Comparison of ENCODE assay signal across 9 mouse cellular contexts in the genomic region with DNA sequence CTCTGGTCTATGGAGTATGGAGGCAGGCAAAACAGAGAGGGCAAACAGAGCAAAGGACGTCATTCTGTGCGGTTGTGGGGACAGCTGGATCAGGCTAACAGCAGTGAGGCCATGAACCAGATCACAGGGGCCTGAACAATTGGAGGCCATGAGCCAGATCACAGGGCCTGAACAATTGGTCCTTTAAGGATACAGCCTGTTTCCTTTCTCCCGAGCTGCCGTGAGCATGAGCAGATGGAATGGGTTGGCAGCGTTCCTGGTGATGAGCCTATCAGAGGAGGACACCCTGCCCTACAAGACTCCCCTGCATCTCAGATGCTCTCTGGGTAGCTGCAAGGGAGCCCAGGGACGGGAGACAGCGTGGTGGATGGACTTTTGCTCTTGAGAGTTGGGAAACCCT. TPM values are rescaled to one million over a fixed set of nuclear protein-coding genes. Genes with fewer than 3 reads are reported as not detected.
DNase-seq lines count a peak whose midpoint lies in the region; ATAC-seq and TF ChIP-seq lines count a peak whose summit lies in the region.
"Had no signal": no experiment of that assay in that cellular context is flagged by ENCODE, and none has a peak within 500 bp of the region (broad histone marks: within the 10 kb centered on the region; RNA-seq: fewer than 3 reads in every experiment).

No protein-coding gene starts in this region.

- TF ChIP-seq CTCF in E14TG2a.4 (conservative IDR thresholded peaks at IDR 0.05; ENCODE audit: low read length) = no peak
- TF ChIP-seq CTCF in bone marrow, adult 2 months (IDR thresholded peaks at IDR 0.05; ENCODE audit: control insufficient read depth, insufficient read depth, low read length) = no peak

- WGBS in bone marrow, adult 2 months = 50% methylated on average over 7 of the region's 7 CpGs
- 68% methylated on average over 7 of the region's 7 CpGs for WGBS in liver, embryonic 13.5 days (ENCODE audit: insufficient replicate concordance)
- 71% methylated on average over 7 of the region's 7 CpGs for WGBS in forebrain, embryonic 14.5 days

- H3K27ac ChIP-seq in bone marrow, adult 2 months (ENCODE audit: control insufficient read depth, insufficient read depth, low read depth, low read length, poor library complexity) = no peak overlapping the region
- no peak overlapping the region for H3K27ac ChIP-seq in liver, embryonic 13.5 days
- H3K27ac ChIP-seq in forebrain, embryonic 14.5 days (ENCODE audit: low read depth, low read length) = no peak overlapping the region
- H3K27ac ChIP-seq: limb, embryonic 15.5 days had no signal

- DNase-seq in gastrocnemius, postnatal 10 days = peak; percentile 61
- DNase-seq in kidney, adult 9 months = peak; percentile 48
- DNase-seq in liver, embryonic 13.5 days = no peak
- peak; percentile 38 for DNase-seq in right cerebral cortex, postnatal 25 days
- no peak for DNase-seq in embryo, embryonic 11 days
- DNase-seq in forebrain, embryonic 14.5 days (ENCODE audit: low spot score) = no peak

- TF ChIP-seq POLR2A in bone marrow, adult 2 months (IDR thresholded peaks at IDR 0.05; ENCODE audit: borderline replicate concordance, control insufficient read depth, low read depth, low read length) = no peak

- H3K4me2 ChIP-seq in liver, embryonic 13.5 days = peak overlapping the region; percentile 46
- H3K4me2 ChIP-seq in forebrain, embryonic 14.5 days (ENCODE audit: low read length) = no peak overlapping the region

- H3K36me3 ChIP-seq in E14TG2a.4 (ENCODE audit: insufficient read depth, low read length) = peaks cover 17% of the 10 kb centered on the region
- no peaks in the 10 kb centered on the region for H3K36me3 ChIP-seq in liver, embryonic 13.5 days
- no peaks in the 10 kb centered on the region for H3K36me3 ChIP-seq in forebrain, embryonic 14.5 days (ENCODE audit: control insufficient read depth, insufficient read depth, low read length)
- H3K36me3 ChIP-seq: limb, embryonic 15.5 days had no signal

- no peak overlapping the region for H3K9ac ChIP-seq in liver, embryonic 13.5 days
- no peak overlapping the region for H3K9ac ChIP-seq in forebrain, embryonic 14.5 days (ENCODE audit: low read length)
- H3K9ac ChIP-seq: limb, embryonic 15.5 days had no signal

- peaks cover 6% of the 10 kb centered on the region; the same call in 1 of the 2 replicates for H3K9me3 ChIP-seq in E14TG2a.4 (ENCODE audit: low read length)
- H3K9me3 ChIP-seq in liver, embryonic 13.5 days (replicated peaks) = no peaks in the 10 kb centered on the region
- H3K9me3 ChIP-seq in forebrain, embryonic 14.5 days (replicated peaks; ENCODE audit: control insufficient read depth, low read length) = no peaks in the 10 kb centered on the region
- H3K9me3 ChIP-seq: limb, embryonic 15.5 days had no signal

- H3K27me3 ChIP-seq in E14TG2a.4 (ENCODE audit: insufficient read depth, low read length) = no peaks in the 10 kb centered on the region
- H3K27me3 ChIP-seq in liver, embryonic 13.5 days = no peaks in the 10 kb centered on the region
- H3K27me3 ChIP-seq in forebrain, embryonic 14.5 days (replicated peaks; ENCODE audit: control insufficient read depth, insufficient read depth, low read length) = no peaks in the 10 kb centered on the region
- H3K27me3 ChIP-seq: limb, embryonic 15.5 days had no signal

- peak overlapping the region; percentile 48 for H3K4me3 ChIP-seq in E14TG2a.4 (replicated peaks; ENCODE audit: low read length)
- peak overlapping the region; percentile 79 for H3K4me3 ChIP-seq in bone marrow, adult 2 months (replicated peaks; ENCODE audit: control insufficient read depth, low read depth, low read length)
- H3K4me3 ChIP-seq in liver, embryonic 13.5 days (replicated peaks) = peak overlapping the region; percentile 32; the same call in 1 of the 2 replicates
- no peak overlapping the region for H3K4me3 ChIP-seq in forebrain, embryonic 14.5 days (ENCODE audit: low read depth, low read length)

- peaks cover 37% of the 10 kb centered on the region for H3K4me1 ChIP-seq in E14TG2a.4 (replicated peaks; ENCODE audit: low read depth, low read length)
- no peaks in the 10 kb centered on the region; the same call in 1 of the 2 replicates for H3K4me1 ChIP-seq in bone marrow, adult 2 months (ENCODE audit: control insufficient read depth, insufficient read depth, low read length)
- H3K4me1 ChIP-seq in liver, embryonic 13.5 days (replicated peaks) = no peaks in the 10 kb centered on the region; the same call in 1 of the 2 replicates
- H3K4me1 ChIP-seq in forebrain, embryonic 14.5 days (ENCODE audit: control insufficient read depth, insufficient read depth, low read length) = no peaks in the 10 kb centered on the region

- ATAC-seq in liver, embryonic 13.5 days (ENCODE audit: low read depth) = no peak
- ATAC-seq in forebrain, embryonic 14.5 days = no peak

RNA-seq across cellular contexts. Expression of a gene that starts 0.8 kb away (rescaled TPM):
- polyA plus RNA-seq in bone marrow, adult 2 months (2011; ENCODE audit: insufficient read depth, insufficient read length, low replicate concordance, missing spikeins) = 22.2 and 35.2 TPM in 2 replicates
- 1 to 10 TPM; 9.3 to 9.8 TPM for total RNA-seq in gastrocnemius, postnatal 10 days (2021)
- 2.7 and 4.0 TPM in 2 replicates for polyA plus RNA-seq in liver, embryonic 13.5 days (2015; fragmentation: Nextera tagmentation; extraction: Ambion mirVana)
- polyA plus RNA-seq in forebrain, embryonic 14.5 days (2014; fragmentation: Nextera tagmentation; extraction: Ambion mirVana) = 1.1 TPM in 2 replicates

RNA-seq across cellular contexts. Expression of a gene that starts 12.0 kb away (rescaled TPM):
- not detected in 2 replicates for polyA plus RNA-seq in bone marrow, adult 2 months (2011; ENCODE audit: insufficient read depth, insufficient read length, low replicate concordance, missing spikeins)
- not detected for total RNA-seq in gastrocnemius, postnatal 10 days (2021)
- polyA plus RNA-seq in liver, embryonic 13.5 days (2015; fragmentation: Nextera tagmentation; extraction: Ambion mirVana) = not detected in 2 replicates
- polyA plus RNA-seq in forebrain, embryonic 14.5 days (2014; fragmentation: Nextera tagmentation; extraction: Ambion mirVana) = not detected in 2 replicates
- polyA plus RNA-seq: limb, embryonic 15.5 days had no signal

RNA-seq across cellular contexts. Expression of a gene that starts 35.2 kb away (rescaled TPM):
- polyA plus RNA-seq in bone marrow, adult 2 months (2011; ENCODE audit: insufficient read depth, insufficient read length, low replicate concordance, missing spikeins) = 1.2 TPM in 1 of 2 replicates, not detected in the other
- total RNA-seq in gastrocnemius, postnatal 10 days (2021) = 10 to 100 TPM in 1 of 2 experiments, under 1 TPM in 1; 0.33 to 10.5 TPM
- not detected in 2 replicates for polyA plus RNA-seq in liver, embryonic 13.5 days (2015; fragmentation: Nextera tagmentation; extraction: Ambion mirVana)
- polyA plus RNA-seq in forebrain, embryonic 14.5 days (2014; fragmentation: Nextera tagmentation; extraction: Ambion mirVana) = 0.24 and 0.51 TPM in 2 replicates

Comparison
In these comparisons a context has a peak if more than half of its experiments do, and no peak if none do; other contexts are left out.
1. DNase-seq: peak in gastrocnemius, postnatal 10 days (single experiment), kidney, adult 9 months (single experiment) and right cerebral cortex, postnatal 25 days (single experiment); none in liver, embryonic 13.5 days (single experiment), embryo, embryonic 11 days (single experiment) and forebrain, embryonic 14.5 days (single experiment).